Mouse (Mus musculus) small intestine, adult 2 months (tissue): ENCODE measurements at regions not wholly inside any gene's neighbourhood (a gene's known extent, or its start where the extent isn't known, plus 50 kb on each side); places are given as distances from the start of the nearest gene placed in this dataset.

ENCODE experiments used
- CTCF ChIP-seq: fragments of 200-500 bp; IDR thresholded peaks from 2 replicates; pipeline ENCODE4 v1.5.1; 2012; ENCODE audit warnings: low read depth, mild to moderate bottlenecking, control low read depth, inconsistent platforms, low read length, moderate library complexity, mixed read lengths; ENCODE audit not compliant: insufficient replicate concordance, insufficient read length; ENCODE audit errors: extremely low read depth
- POLR2A ChIP-seq: fragments of 200-500 bp; IDR thresholded peaks from 2 replicates; pipeline ENCODE4 v1.6.1; 2012; ENCODE audit warnings: low read depth, mild to moderate bottlenecking, control low read depth, inconsistent platforms, low read length, moderate library complexity

- TF ChIP-seq CTCF (no peak), POLR2A (no peak)
Observed at GRCm38 (mm10) chr10:42091546-42092168, 73.4 kb upstream of the Armc2 start.
